Mouse (Mus musculus): Measurements from ENCODE around the gene Pth1r. TPM values are rescaled to one million over a fixed set of nuclear protein-coding genes. Genes with fewer than 3 reads are reported as not detected.

The Pth1r gene
- polyA plus RNA-seq, 2 experiments = 96.9 to 149 TPM

DNA sequence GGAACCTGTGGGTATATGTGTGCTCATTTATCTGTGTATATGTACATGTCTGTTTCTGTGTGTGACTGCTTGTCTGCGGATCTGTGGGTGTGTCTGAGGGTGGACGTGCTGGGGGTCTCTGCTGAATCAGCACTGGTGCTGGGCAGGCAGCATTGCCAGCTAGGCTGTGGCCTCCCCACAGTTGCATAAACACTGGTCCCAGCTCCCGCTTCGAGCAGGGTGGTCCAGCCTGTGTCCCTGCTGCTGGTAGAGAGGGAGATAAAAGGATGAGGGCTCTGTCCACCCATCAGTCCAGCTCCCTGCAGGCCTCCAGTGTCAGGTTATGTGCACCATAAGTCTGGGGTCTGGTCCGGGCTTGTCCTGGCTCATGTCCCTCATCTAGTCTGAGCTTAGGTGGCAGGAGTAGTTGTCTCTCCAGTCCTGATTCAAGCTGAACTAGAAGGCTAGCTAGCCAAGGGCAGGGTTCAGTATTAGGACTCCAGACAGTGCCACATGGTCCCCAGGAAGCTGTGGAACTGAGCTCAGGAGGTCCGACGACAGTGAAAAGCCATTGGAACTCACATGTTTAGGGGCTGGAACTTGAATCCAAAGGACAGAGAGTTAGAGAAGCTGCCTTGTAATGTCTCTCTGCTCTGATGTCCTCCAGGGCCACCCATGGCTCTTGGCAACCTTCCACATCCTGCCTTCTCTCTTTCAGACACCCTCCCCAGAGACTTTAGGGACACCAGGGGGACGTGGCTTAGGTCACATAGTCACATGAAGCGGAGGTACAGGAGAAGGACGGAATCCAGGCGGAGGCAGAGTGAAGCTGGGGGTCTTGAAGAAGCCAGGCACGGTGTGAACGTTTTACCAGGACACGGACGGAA is 27.7 kb upstream of the Pth1r start:
- no peaks in the 10 kb centered on the region for H3K9me3 ChIP-seq (ENCODE audit: control insufficient read depth, low read length)
- H3K4me2 ChIP-seq (replicated peaks; ENCODE audit: low read depth, low read length, severe bottlenecking) = no peak overlapping the region
- ATAC-seq (ENCODE audit: low FRiP score, low read depth) (no peak), DNase-seq (ENCODE audit: low spot score) (no peak)
- no peak overlapping the region for H3K4me3 ChIP-seq (replicated peaks; ENCODE audit: low read length)
- WGBS = 71% methylated on average over 15 of the region's 15 CpGs
- no peak for TF ChIP-seq POLR2A (IDR thresholded peaks at IDR 0.05; ENCODE audit: borderline replicate concordance, extremely low read depth, insufficient read depth, insufficient read length)
- no peaks in the 10 kb centered on the region for H3K27me3 ChIP-seq (ENCODE audit: control insufficient read depth, insufficient read depth, low read length)
- no peaks in the 10 kb centered on the region for H3K36me3 ChIP-seq (ENCODE audit: control insufficient read depth, insufficient read depth, low read length)
- no peak overlapping the region for H3K27ac ChIP-seq (replicated peaks; ENCODE audit: low read depth, low read length)
- peaks cover 19% of the 10 kb centered on the region for H3K4me1 ChIP-seq (ENCODE audit: control insufficient read depth, insufficient read depth, low read length)
- H3K9ac ChIP-seq (ENCODE audit: low read depth, low read length, severe bottlenecking) = no peak overlapping the region

DNA sequence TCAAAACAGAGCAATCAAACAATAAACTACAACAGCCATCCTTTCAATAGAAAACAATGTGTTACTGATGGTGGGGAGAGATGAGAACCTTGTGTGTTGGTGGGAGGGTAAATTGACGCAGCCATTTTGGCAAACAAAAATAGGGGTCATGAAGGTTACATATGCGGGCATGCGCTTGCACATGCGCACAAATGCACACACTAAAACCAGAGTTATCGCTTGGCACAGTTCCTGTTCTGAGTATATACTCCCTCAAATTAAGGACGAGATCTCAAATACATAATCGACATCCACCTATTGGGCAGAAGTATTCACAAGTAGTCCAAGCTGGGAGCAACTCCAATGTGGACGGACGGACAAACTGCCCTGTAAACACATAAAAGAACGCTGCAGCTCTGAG is 25.4 kb upstream of the Pth1r start:
- no peaks in the 10 kb centered on the region for H3K36me3 ChIP-seq (ENCODE audit: control insufficient read depth, insufficient read depth, low read length)
- no peak for DNase-seq (ENCODE audit: low spot score)

DNA sequence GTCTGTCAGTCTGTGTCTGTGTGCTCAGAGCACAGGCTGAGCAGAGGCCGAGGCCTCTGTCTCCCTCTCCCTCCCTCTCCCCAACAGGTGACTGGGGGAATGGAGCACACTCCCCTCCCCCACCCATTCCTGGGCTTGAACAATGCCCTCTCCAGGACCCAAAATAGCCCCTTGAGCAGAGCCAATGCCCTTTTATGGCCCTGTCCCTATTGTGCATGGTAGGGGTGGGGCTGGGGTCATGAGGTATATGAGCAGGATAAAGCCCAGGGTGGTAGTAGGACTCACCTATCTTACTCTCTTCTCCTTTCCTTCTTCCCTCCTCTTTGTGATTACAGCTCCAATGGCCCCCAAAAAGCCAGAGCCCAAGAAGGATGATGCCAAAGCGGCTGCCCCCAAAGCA is 16.5 kb upstream of the Pth1r start:
- Histone ChIP-seq H3K9ac (ENCODE audit: low read depth, low read length, severe bottlenecking) (no peak overlapping the region), H3K27me3 (ENCODE audit: control insufficient read depth, insufficient read depth, low read length) (no peaks in the 10 kb centered on the region), H3K27ac (replicated peaks; ENCODE audit: low read depth, low read length) (no peak overlapping the region), H3K36me3 (ENCODE audit: control insufficient read depth, insufficient read depth, low read length) (no peaks in the 10 kb centered on the region), H3K4me3 (replicated peaks; ENCODE audit: low read length) (no peak overlapping the region), H3K4me1 (ENCODE audit: control insufficient read depth, insufficient read depth, low read length) (peaks cover 27% of the 10 kb centered on the region), H3K4me2 (replicated peaks; ENCODE audit: low read depth, low read length, severe bottlenecking) (no peak overlapping the region), H3K9me3 (ENCODE audit: control insufficient read depth, low read length) (no peaks in the 10 kb centered on the region)
- WGBS = 76% methylated on average over 2 of the region's 2 CpGs
- TF ChIP-seq POLR2A (IDR thresholded peaks at IDR 0.05; ENCODE audit: borderline replicate concordance, extremely low read depth, insufficient read depth, insufficient read length) = no peak
- DNase-seq (ENCODE audit: low spot score) (no peak), ATAC-seq (ENCODE audit: low FRiP score, low read depth) (no peak)

More for the DNA sequence above, 25.4 kb upstream of the Pth1r start:
- TF ChIP-seq POLR2A (IDR thresholded peaks at IDR 0.05; ENCODE audit: borderline replicate concordance, extremely low read depth, insufficient read depth, insufficient read length) = no peak
- H3K9me3 ChIP-seq (ENCODE audit: control insufficient read depth, low read length) = no peaks in the 10 kb centered on the region
- WGBS = 90% methylated on average over 10 of the region's 10 CpGs
- ATAC-seq (ENCODE audit: low FRiP score, low read depth) = no peak
- no peak overlapping the region for H3K4me2 ChIP-seq (replicated peaks; ENCODE audit: low read depth, low read length, severe bottlenecking)
- H3K27ac ChIP-seq (replicated peaks; ENCODE audit: low read depth, low read length) = no peak overlapping the region
- peaks cover 6% of the 10 kb centered on the region for H3K4me1 ChIP-seq (ENCODE audit: control insufficient read depth, insufficient read depth, low read length)
- H3K4me3 ChIP-seq (replicated peaks; ENCODE audit: low read length) = no peak overlapping the region
- H3K9ac ChIP-seq (ENCODE audit: low read depth, low read length, severe bottlenecking) = no peak overlapping the region
- H3K27me3 ChIP-seq (ENCODE audit: control insufficient read depth, insufficient read depth, low read length) = no peaks in the 10 kb centered on the region

DNA sequence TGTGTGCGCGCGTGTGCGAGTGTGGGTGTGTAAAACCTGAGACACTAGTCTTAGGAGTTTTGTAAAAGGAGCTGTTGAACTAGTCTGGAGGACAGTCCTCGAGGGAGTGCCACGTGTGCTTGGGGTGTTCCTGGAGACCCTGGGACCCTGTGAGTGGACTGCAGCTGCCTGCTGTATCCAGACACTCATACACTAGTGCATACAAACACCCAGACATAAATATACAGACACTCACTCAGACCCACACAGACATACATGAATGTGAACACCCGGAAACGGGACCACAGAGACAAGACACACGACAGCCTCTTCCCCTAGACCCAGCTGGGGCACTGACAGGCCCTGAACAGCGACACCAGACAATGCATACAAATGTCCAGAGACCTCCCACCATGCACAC is 15.8 kb upstream of the Pth1r start:
- Histone ChIP-seq H3K9ac (ENCODE audit: low read depth, low read length, severe bottlenecking) (no peak overlapping the region), H3K4me2 (replicated peaks; ENCODE audit: low read depth, low read length, severe bottlenecking) (no peak overlapping the region), H3K27me3 (ENCODE audit: control insufficient read depth, insufficient read depth, low read length) (no peaks in the 10 kb centered on the region), H3K27ac (replicated peaks; ENCODE audit: low read depth, low read length) (peak overlapping the region; percentile 55; the same call in 1 of the 2 replicates), H3K36me3 (ENCODE audit: control insufficient read depth, insufficient read depth, low read length) (no peaks in the 10 kb centered on the region), H3K4me1 (ENCODE audit: control insufficient read depth, insufficient read depth, low read length) (peaks cover 30% of the 10 kb centered on the region), H3K4me3 (replicated peaks; ENCODE audit: low read length) (no peak overlapping the region), H3K9me3 (ENCODE audit: control insufficient read depth, low read length) (no peaks in the 10 kb centered on the region)
- DNase-seq (ENCODE audit: low spot score) = no peak
- no peak for TF ChIP-seq POLR2A (IDR thresholded peaks at IDR 0.05; ENCODE audit: borderline replicate concordance, extremely low read depth, insufficient read depth, insufficient read length)
- WGBS = 70% methylated on average over 10 of the region's 10 CpGs
- no peak for ATAC-seq (ENCODE audit: low FRiP score, low read depth)

DNA sequence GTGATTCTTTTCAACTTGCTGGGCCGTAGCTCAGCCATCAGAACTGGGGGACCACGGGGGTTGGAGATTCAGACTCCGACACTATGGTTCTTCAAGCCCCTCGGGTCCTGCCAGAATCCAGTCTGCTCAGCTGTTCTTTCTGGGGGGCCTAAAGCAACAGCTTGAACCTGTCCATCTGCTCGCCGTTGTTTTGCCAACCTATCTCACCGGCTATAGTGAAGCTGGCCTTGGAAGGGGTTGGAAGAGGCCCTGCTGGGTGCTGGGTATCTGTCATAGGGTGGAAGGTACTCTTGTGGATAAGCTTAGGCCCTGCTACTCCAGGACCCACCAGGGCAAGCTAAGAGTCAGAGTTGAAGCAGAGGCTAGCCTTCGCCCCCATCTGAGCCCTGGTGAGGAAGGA is 13.9 kb upstream of the Pth1r start:
- no peak overlapping the region for H3K4me2 ChIP-seq (replicated peaks; ENCODE audit: low read depth, low read length, severe bottlenecking)
- H3K36me3 ChIP-seq (ENCODE audit: control insufficient read depth, insufficient read depth, low read length) = no peaks in the 10 kb centered on the region
- 0 out of 2 replicates have a peak overlapping the region, but pooled peaks have one; percentile 20 for H3K27ac ChIP-seq (replicated peaks; ENCODE audit: low read depth, low read length)
- no peak for TF ChIP-seq POLR2A (IDR thresholded peaks at IDR 0.05; ENCODE audit: borderline replicate concordance, extremely low read depth, insufficient read depth, insufficient read length)
- no peak overlapping the region for H3K9ac ChIP-seq (ENCODE audit: low read depth, low read length, severe bottlenecking)
- 84% methylated on average over 8 of the region's 8 CpGs for WGBS
- ATAC-seq (ENCODE audit: low FRiP score, low read depth) = no peak
- H3K4me1 ChIP-seq (ENCODE audit: control insufficient read depth, insufficient read depth, low read length) = peaks cover 30% of the 10 kb centered on the region
- DNase-seq (ENCODE audit: low spot score) = no peak
- H3K9me3 ChIP-seq (ENCODE audit: control insufficient read depth, low read length) = no peaks in the 10 kb centered on the region
- no peaks in the 10 kb centered on the region for H3K27me3 ChIP-seq (ENCODE audit: control insufficient read depth, insufficient read depth, low read length)
- H3K4me3 ChIP-seq (replicated peaks; ENCODE audit: low read length) = no peak overlapping the region

All from limb, embryonic 14.5 days (tissue).